Mouse (Mus musculus): ENCODE data around the gene Eno1. TPM values are rescaled to one million over a fixed set of nuclear protein-coding genes. Genes with fewer than 3 reads are reported as not detected.
"Not testable (repeated sequence)": the region's sequence is repeated elsewhere in the genome, so short reads cannot be mapped to it uniquely, and the experiment has no call there.

The Eno1 gene
- polyA plus RNA-seq, 1 experiment = 96.4 TPM

GRCm38 (mm10) chr4:150269679-150270078 lies 33.2 kb downstream of the Eno1 start:
- Histone ChIP-seq H3K4me1 (ENCODE audit: control insufficient read depth, insufficient read depth, low read length) (peaks cover 3% of the 10 kb centered on the region), H3K4me3 (replicated peaks; ENCODE audit: control insufficient read depth, low read depth, low read length) (no peak overlapping the region), H3K27ac (ENCODE audit: control insufficient read depth, insufficient read depth, low read depth, low read length, poor library complexity) (no peak overlapping the region)
- WGBS = under 1% methylated on average over 7 of the region's 7 CpGs
- TF ChIP-seq CTCF (IDR thresholded peaks at IDR 0.05; ENCODE audit: control insufficient read depth, insufficient read depth, low read length) = no peak
- no peak for TF ChIP-seq POLR2A (IDR thresholded peaks at IDR 0.05; ENCODE audit: borderline replicate concordance, control insufficient read depth, low read depth, low read length)

- 45% methylated on average over 4 of the region's 4 CpGs for WGBS
- not testable (repeated sequence) for H3K27ac ChIP-seq (ENCODE audit: control insufficient read depth, insufficient read depth, low read depth, low read length, poor library complexity); H3K4me3 ChIP-seq (replicated peaks; ENCODE audit: control insufficient read depth, low read depth, low read length); H3K4me1 ChIP-seq (ENCODE audit: control insufficient read depth, insufficient read depth, low read length)
Observed at GRCm38 (mm10) chr4:150270718-150271117, 34.2 kb downstream of the Eno1 start.

- 3% methylated on average over 9 of the region's 9 CpGs for WGBS
- H3K4me1 ChIP-seq (ENCODE audit: control insufficient read depth, insufficient read depth, low read length) = peaks cover 3% of the 10 kb centered on the region
- no peak overlapping the region for H3K27ac ChIP-seq (ENCODE audit: control insufficient read depth, insufficient read depth, low read depth, low read length, poor library complexity)
Observed at GRCm38 (mm10) chr4:150272725-150273124, 36.2 kb downstream of the Eno1 start.

GRCm38 (mm10) chr4:150275531-150275930 lies 39.0 kb downstream of the Eno1 start:
- Histone ChIP-seq H3K27ac (ENCODE audit: control insufficient read depth, insufficient read depth, low read depth, low read length, poor library complexity) (no peak overlapping the region), H3K4me1 (ENCODE audit: control insufficient read depth, insufficient read depth, low read length) (peaks cover 2% of the 10 kb centered on the region), H3K4me3 (replicated peaks; ENCODE audit: control insufficient read depth, low read depth, low read length) (no peak overlapping the region)
- 76% methylated on average over 5 of the region's 5 CpGs for WGBS
- TF ChIP-seq POLR2A (IDR thresholded peaks at IDR 0.05; ENCODE audit: borderline replicate concordance, control insufficient read depth, low read depth, low read length) = no peak
- TF ChIP-seq CTCF (IDR thresholded peaks at IDR 0.05; ENCODE audit: control insufficient read depth, insufficient read depth, low read length) = no peak

More at GRCm38 (mm10) chr4:150272725-150273124, 36.2 kb downstream of the Eno1 start:
- TF ChIP-seq POLR2A (IDR thresholded peaks at IDR 0.05; ENCODE audit: borderline replicate concordance, control insufficient read depth, low read depth, low read length) = no peak
- no peak for TF ChIP-seq CTCF (IDR thresholded peaks at IDR 0.05; ENCODE audit: control insufficient read depth, insufficient read depth, low read length)
- H3K4me3 ChIP-seq (replicated peaks; ENCODE audit: control insufficient read depth, low read depth, low read length) = no peak overlapping the region

GRCm38 (mm10) chr4:150279336-150279735 lies 42.8 kb downstream of the Eno1 start:
- 80% methylated on average over 7 of the region's 7 CpGs for WGBS
- not testable (repeated sequence) for H3K4me1 ChIP-seq (ENCODE audit: control insufficient read depth, insufficient read depth, low read length); H3K4me3 ChIP-seq (replicated peaks; ENCODE audit: control insufficient read depth, low read depth, low read length); H3K27ac ChIP-seq (ENCODE audit: control insufficient read depth, insufficient read depth, low read depth, low read length, poor library complexity)

- WGBS = 81% methylated on average over 2 of the region's 2 CpGs
- TF ChIP-seq POLR2A (IDR thresholded peaks at IDR 0.05; ENCODE audit: borderline replicate concordance, control insufficient read depth, low read depth, low read length) (no peak), CTCF (IDR thresholded peaks at IDR 0.05; ENCODE audit: control insufficient read depth, insufficient read depth, low read length) (no peak)
- no peaks in the 10 kb centered on the region; the same call in none of the 2 replicates for H3K4me1 ChIP-seq (ENCODE audit: control insufficient read depth, insufficient read depth, low read length)
- H3K4me3 ChIP-seq (replicated peaks; ENCODE audit: control insufficient read depth, low read depth, low read length) = no peak overlapping the region
- H3K27ac ChIP-seq (ENCODE audit: control insufficient read depth, insufficient read depth, low read depth, low read length, poor library complexity) = no peak overlapping the region
Observed at GRCm38 (mm10) chr4:150280002-150280401, 43.5 kb downstream of the Eno1 start.

- Histone ChIP-seq H3K4me3 (replicated peaks; ENCODE audit: control insufficient read depth, low read depth, low read length) (no peak overlapping the region), H3K27ac (ENCODE audit: control insufficient read depth, insufficient read depth, low read depth, low read length, poor library complexity) (no peak overlapping the region), H3K4me1 (ENCODE audit: control insufficient read depth, insufficient read depth, low read length) (no peaks in the 10 kb centered on the region; the same call in none of the 2 replicates)
- 70% methylated on average over 4 of the region's 4 CpGs for WGBS
- no peak for TF ChIP-seq POLR2A (IDR thresholded peaks at IDR 0.05; ENCODE audit: borderline replicate concordance, control insufficient read depth, low read depth, low read length)
- TF ChIP-seq CTCF (IDR thresholded peaks at IDR 0.05; ENCODE audit: control insufficient read depth, insufficient read depth, low read length) = no peak
Observed at GRCm38 (mm10) chr4:150280459-150280858, 43.9 kb downstream of the Eno1 start.

- TF ChIP-seq CTCF (IDR thresholded peaks at IDR 0.05; ENCODE audit: control insufficient read depth, insufficient read depth, low read length) = no peak
- peak; percentile 85; the same call in 1 of the 2 replicates for TF ChIP-seq POLR2A (IDR thresholded peaks at IDR 0.05; ENCODE audit: borderline replicate concordance, control insufficient read depth, low read depth, low read length)
- under 1% methylated on average over 60 of the region's 60 CpGs for WGBS
- Histone ChIP-seq H3K4me1 (ENCODE audit: control insufficient read depth, insufficient read depth, low read length) (no peaks in the 10 kb centered on the region; the same call in none of the 2 replicates), H3K4me3 (replicated peaks; ENCODE audit: control insufficient read depth, low read depth, low read length) (peak within 1 kb of the TSS; percentile 82), H3K27ac (ENCODE audit: control insufficient read depth, insufficient read depth, low read depth, low read length, poor library complexity) (peak within 1 kb of the TSS; percentile 58)
Observed at GRCm38 (mm10) chr4:150281018-150281761, 44.7 kb downstream of the Eno1 start, which contains the start of gene Rere. TSS of gene Rere (plus strand) at chr4:150281646.

Data from bone marrow, adult 2 months (tissue).